Mouse (Mus musculus): Measurements from ENCODE around the gene Atad1. TPM values are rescaled to one million over a fixed set of nuclear protein-coding genes. Genes with fewer than 3 reads are reported as not detected.
"Not testable (repeated sequence)": the region's sequence is repeated elsewhere in the genome, so short reads cannot be mapped to it uniquely, and the experiment has no call there.

Atad1 gene
- polyA plus RNA-seq, 1 experiment = 58.3 TPM

DNA sequence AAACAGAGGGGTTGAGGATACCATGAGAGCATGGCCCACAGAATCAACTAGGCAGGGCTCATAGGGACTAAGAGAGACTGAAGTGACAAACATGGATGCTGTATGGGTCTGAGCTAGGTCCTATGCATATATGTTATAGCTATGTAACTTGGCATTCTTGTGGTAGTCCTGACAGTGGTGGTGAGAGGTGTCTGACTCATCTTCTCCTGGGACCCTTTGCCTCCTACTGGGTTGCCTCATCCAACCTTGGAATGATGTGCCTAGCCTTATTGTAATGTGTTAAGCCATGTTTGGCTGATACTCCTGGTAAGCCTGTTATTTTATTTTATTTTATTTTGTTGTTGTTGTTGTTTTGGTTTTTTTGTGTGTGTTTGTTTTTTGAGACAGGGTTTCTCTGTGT lies 23.9 kb downstream of the Atad1 start:
- no peak overlapping the region for H3K27ac ChIP-seq (replicated peaks; ENCODE audit: low read depth, low read length)
- H3K4me3 ChIP-seq (ENCODE audit: insufficient read depth, low read depth, low read length) = no peak overlapping the region
- H3K4me1 ChIP-seq (ENCODE audit: control insufficient read depth, insufficient read depth, insufficient read length, low read length) = no peaks in the 10 kb centered on the region; the same call in 1 of the 2 replicates

DNA sequence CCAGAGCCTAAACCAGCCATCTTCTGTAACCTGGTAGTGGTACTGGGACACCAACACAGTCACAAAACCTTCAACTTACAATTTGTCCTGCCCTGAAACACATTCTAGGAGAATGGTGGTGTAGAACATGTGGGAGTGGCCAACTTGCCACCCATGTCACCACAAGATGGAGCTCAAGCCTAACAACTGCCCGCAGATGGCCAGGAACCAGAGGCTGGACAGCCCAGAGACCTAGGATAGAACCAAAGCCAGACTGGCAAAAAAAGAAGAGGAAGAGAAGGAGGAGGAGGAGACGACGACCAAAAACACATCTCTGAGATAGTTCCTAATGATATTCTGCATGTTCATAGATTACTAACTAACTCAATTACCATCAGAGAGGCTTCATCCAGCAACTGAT lies 24.4 kb downstream of the Atad1 start:
- H3K4me3 ChIP-seq (ENCODE audit: insufficient read depth, low read depth, low read length) = no peak overlapping the region
- no peaks in the 10 kb centered on the region; the same call in 1 of the 2 replicates for H3K4me1 ChIP-seq (ENCODE audit: control insufficient read depth, insufficient read depth, insufficient read length, low read length)
- H3K27ac ChIP-seq (replicated peaks; ENCODE audit: low read depth, low read length) = no peak overlapping the region

DNA sequence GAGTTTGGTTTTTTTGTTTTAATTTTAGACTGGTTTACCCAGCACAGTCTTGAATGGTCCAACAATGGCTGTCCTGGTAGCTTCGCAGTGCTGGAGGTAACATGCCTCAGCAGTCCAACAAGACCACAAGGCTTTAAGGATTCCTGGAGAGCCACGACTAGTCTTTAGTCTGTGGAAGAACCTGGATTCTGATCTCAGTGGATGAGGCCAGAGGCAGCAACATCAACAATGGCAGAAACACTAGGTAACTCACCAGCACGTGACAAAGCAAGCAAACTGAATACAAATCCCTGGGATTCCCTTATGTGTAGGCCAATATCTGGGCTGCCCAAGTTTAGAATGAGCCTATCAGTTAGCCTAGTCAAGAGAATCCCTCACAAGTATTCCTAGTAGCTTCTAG lies 26.1 kb downstream of the Atad1 start:
- Histone ChIP-seq H3K4me1 (ENCODE audit: control insufficient read depth, insufficient read depth, insufficient read length, low read length) (no peaks in the 10 kb centered on the region; the same call in 1 of the 2 replicates), H3K27ac (replicated peaks; ENCODE audit: low read depth, low read length) (no peak overlapping the region), H3K4me3 (ENCODE audit: insufficient read depth, low read depth, low read length) (no peak overlapping the region)

DNA sequence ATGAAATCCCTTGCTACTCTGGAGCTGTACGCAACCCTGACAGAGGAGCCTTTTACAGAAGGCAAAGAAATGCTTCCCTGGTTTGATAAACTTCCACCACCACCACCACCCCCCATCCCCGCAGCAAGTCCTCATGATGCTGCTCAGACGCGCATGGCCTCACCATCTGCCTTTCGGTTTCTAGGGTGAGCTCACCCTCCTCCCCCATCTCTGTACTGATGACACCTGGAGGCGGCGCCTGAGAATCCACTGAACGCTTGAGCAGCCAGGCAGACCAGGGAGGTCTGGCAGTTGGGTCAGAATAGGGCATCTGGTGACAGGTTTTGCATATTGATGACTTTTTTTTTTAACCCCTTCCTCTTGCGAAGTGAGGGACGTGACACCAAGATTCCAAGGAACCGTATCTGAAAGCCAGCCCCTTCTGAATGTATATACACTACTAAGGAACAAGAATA lies 27.0 kb downstream of the Atad1 start:
- Histone ChIP-seq H3K27ac (replicated peaks; ENCODE audit: low read depth, low read length) (peak overlapping the region; percentile 51), H3K4me3 (ENCODE audit: insufficient read depth, low read depth, low read length) (peak overlapping the region; percentile 87), H3K4me1 (ENCODE audit: control insufficient read depth, insufficient read depth, insufficient read length, low read length) (no peaks in the 10 kb centered on the region; the same call in 1 of the 2 replicates)

DNA sequence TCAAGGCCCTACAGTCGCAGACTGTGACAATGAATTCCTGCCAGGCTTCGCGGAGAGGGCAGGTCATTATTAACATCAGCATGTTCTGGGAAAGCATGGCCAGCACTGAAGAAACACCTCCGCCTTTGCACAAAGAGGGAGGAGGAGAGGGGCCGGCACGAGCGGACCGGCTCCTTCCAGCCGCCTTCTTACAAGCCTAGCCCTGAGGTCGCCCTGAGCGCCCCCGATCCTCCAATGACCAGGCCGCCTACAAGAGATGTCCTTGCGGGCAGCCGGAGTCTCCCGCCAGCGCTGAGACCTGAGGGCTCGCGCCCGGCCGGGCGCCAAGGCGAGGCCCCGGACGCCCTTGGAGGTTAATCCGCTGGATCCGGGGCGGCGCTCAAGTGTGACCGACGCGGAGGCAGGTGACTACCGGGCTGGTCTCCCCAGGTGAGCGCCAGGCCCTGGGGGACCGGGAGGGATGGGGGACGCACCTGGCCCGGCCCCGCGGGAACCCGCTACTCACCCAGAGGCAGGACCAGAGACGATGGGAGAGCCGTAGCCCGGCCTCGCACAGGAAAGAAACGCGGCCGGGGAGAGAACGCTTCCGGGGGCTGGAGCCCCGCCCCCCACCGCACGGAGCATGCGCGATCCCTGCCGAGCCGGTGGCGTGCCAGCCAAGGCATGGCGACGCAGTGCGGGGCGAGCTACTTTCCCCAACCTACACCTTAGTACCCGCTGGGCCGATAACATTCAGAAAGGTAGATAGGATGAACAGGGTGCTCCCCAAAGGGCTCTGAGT lies 27.6 kb downstream of the Atad1 start:
- peak overlapping the region; percentile 87 for H3K4me3 ChIP-seq (ENCODE audit: insufficient read depth, low read depth, low read length)
- peak overlapping the region; percentile 79 for H3K27ac ChIP-seq (replicated peaks; ENCODE audit: low read depth, low read length)
- no peaks in the 10 kb centered on the region; the same call in 1 of the 2 replicates for H3K4me1 ChIP-seq (ENCODE audit: control insufficient read depth, insufficient read depth, insufficient read length, low read length)

DNA sequence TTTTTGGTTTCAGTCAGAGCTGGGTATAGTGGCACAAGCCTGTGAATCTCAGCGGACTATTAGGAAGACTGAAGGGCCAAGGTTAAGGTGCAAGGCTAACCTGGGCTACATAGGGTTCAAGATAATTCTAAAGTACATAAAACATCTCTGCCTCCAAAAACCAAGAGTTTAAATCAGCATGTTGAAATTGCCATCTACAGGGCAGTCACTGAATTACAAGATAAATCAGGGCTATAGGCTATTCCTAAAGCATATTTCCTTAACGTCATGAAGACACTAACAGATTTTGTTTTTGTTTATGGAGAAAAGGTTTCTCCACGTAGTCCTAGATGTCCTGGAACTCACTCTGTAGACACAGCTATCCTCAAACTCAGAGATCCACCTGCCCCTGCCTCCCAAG lies 29.3 kb downstream of the Atad1 start:
- Histone ChIP-seq H3K4me1 (ENCODE audit: control insufficient read depth, insufficient read depth, insufficient read length, low read length) (no peaks in the 10 kb centered on the region; the same call in 1 of the 2 replicates), H3K4me3 (ENCODE audit: insufficient read depth, low read depth, low read length) (no peak overlapping the region), H3K27ac (replicated peaks; ENCODE audit: low read depth, low read length) (no peak overlapping the region)

DNA sequence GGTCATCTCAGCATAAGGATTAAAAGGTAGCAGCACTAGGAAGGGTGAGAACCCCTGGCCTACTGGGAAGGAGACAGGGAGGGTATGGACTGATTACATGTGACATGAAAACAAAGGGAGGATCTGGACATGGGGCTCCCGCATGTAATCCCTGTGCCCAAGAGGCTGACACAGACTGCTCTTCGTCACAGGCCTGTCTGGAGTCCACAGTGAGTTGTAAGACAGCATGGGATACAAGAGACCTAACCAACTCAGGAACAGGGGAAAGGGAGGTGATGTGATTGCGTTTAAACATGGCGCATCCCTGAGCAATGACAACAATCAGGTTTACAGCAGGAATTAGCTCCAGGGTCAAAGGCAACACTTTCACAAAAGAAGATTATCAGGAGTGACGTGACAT lies 30.6 kb downstream of the Atad1 start:
- Histone ChIP-seq H3K4me1 (ENCODE audit: control insufficient read depth, insufficient read depth, insufficient read length, low read length) (no peaks in the 10 kb centered on the region; the same call in 1 of the 2 replicates), H3K4me3 (ENCODE audit: insufficient read depth, low read depth, low read length) (no peak overlapping the region), H3K27ac (replicated peaks; ENCODE audit: low read depth, low read length) (no peak overlapping the region)

DNA sequence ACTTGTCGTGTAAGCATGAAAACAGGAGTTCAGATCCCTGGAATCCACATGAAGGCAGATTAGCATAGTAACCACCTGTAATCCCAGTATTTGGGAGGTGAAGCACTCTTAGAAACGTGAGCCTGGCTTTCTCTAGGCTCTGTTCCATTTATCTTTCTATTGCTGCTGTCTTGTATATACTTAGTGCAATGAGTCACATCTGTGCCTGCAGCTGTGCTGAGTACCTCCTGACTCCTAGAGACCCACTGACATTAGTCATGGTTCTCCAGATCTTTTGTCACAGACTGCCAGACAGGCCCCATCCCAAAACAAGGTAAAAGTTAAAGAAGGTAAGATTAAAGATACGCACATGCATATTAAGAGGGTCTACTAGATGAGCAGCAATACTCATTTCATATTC lies 37.4 kb downstream of the Atad1 start:
- Histone ChIP-seq H3K4me1 (ENCODE audit: control insufficient read depth, insufficient read depth, insufficient read length, low read length) (no peaks in the 10 kb centered on the region), H3K4me3 (ENCODE audit: insufficient read depth, low read depth, low read length) (no peak overlapping the region), H3K27ac (replicated peaks; ENCODE audit: low read depth, low read length) (no peak overlapping the region)

DNA sequence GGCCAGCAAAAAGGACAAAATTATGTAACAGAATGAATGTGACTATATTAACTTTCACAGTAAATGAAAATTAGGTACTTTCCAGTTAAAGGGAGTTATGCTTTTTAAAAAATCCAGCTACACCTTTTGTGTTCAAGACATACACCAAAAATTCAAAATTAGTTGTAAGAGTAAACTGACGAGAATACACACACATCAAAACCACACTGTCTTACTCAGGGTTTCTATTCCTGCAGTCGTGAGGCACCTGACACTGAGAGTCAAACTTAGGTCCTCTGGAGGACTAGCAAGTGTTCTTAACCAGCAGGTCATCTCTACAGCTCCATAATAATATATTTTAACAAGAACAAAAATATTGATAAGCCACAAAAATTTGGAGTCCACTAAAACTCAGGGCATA lies 42.9 kb downstream of the Atad1 start:
- H3K4me3 ChIP-seq (ENCODE audit: insufficient read depth, low read depth, low read length) = no peak overlapping the region
- H3K4me1 ChIP-seq (ENCODE audit: control insufficient read depth, insufficient read depth, insufficient read length, low read length) = no peaks in the 10 kb centered on the region
- H3K27ac ChIP-seq (replicated peaks; ENCODE audit: low read depth, low read length) = no peak overlapping the region

DNA sequence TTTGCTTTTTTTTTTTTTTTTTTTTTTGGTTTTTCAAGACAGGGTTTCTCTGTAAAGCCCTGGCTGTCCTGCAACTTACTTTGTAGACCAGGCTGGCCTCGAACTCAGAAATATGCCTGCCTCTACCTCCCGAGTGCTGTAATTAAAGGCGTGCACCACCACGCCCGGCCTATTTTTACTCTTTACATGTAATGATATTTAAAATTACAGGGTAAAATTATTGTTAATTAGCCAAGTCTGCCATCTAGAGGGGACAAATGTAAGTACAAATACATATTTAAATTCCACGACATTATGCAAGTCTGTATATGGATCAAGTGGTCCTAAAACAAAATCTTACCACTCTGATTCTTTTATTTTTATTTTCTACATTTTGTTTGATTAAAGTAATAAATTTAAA lies 49.9 kb downstream of the Atad1 start:
- Histone ChIP-seq H3K27ac (replicated peaks; ENCODE audit: low read depth, low read length) (no peak overlapping the region), H3K4me3 (ENCODE audit: insufficient read depth, low read depth, low read length) (no peak overlapping the region), H3K4me1 (ENCODE audit: control insufficient read depth, insufficient read depth, insufficient read length, low read length) (no peaks in the 10 kb centered on the region)

DNA sequence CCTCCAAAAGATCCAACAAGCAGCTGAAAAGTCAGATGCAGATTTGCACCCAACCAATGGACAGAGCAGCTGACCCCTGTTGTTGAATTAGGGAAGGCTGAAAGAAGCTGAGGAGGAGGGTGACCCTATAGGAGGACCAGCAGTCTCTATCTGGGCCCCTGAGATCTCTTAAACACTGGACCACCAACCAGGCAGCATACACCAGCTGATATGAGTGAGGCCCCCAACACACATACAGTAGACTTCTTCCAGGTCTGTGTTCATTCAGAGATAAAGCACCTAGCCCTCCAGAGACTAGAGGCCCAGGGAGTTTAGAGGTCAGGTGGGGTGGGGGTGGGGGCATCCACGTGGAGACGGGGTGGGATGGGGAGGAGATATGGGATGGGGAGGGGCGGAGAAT lies 51.4 kb downstream of the Atad1 start:
- H3K4me3 ChIP-seq (ENCODE audit: insufficient read depth, low read depth, low read length); H3K4me1 ChIP-seq (ENCODE audit: control insufficient read depth, insufficient read depth, insufficient read length, low read length); H3K27ac ChIP-seq (replicated peaks; ENCODE audit: low read depth, low read length): not testable (repeated sequence)

DNA sequence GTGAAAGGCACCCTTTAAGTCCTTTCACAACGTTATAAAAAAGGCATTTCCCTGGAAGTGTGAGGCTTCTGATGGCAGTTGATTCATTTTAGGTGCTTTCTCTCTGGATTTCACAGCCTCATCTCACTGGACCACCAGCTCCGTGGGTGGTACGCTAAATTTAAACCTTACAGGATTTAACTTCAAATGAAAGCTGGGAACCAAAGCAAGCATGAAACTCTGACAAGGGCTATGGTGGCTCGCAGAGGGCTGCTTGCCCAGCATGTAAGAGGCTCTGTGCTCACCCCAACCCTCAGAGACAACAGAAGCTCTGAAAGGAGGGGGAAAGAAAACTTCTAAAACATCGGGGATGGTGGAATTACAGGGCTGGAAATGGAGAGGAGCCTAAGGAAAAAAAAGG lies 51.9 kb downstream of the Atad1 start:
- Histone ChIP-seq H3K4me3 (ENCODE audit: insufficient read depth, low read depth, low read length) (no peak overlapping the region), H3K27ac (replicated peaks; ENCODE audit: low read depth, low read length) (no peak overlapping the region), H3K4me1 (ENCODE audit: control insufficient read depth, insufficient read depth, insufficient read length, low read length) (no peaks in the 10 kb centered on the region)

DNA sequence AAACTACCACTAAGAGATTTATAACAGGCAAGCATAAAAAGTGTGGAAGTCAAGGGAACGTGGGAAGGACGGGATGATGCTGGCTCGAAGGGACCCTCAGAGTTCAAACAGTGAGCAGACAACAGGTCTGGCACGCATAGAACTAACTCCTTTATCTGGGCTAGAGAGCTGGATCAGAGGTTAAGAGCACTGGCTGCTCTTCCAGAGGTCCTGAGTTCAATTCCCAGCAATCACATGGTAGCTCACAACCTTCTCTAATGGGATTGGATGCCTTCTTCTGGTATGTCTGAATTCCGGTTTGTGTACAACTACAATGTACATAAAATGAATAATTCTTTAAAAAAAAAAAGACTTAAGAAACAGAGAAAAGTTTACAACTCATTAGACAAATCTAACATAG lies 56.5 kb downstream of the Atad1 start:
- Histone ChIP-seq H3K27ac (replicated peaks; ENCODE audit: low read depth, low read length) (no peak overlapping the region), H3K4me1 (ENCODE audit: control insufficient read depth, insufficient read depth, insufficient read length, low read length) (no peaks in the 10 kb centered on the region), H3K4me3 (ENCODE audit: insufficient read depth, low read depth, low read length) (no peak overlapping the region)

DNA sequence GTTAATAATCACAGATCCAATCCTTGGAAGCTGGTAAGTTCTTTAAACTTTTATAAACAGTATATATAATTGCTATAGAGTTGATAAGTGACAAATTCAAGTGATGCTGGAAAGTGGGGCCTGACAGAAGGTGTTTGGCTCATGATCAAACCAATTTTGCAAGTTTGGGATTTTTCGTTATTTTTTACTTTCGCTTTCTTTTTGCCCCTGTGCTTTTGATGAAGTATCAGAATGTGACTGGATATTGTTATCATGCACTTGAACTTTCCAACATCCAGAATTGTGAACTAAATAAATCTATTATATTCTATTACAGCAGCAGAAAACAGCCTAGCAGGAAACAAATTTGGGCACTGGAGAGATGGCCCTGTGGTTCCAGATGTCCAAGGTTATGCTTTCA lies 58.7 kb downstream of the Atad1 start:
- H3K4me3 ChIP-seq (ENCODE audit: insufficient read depth, low read depth, low read length) = peak overlapping the region; percentile 35; the same call in 1 of the 2 replicates
- H3K27ac ChIP-seq (replicated peaks; ENCODE audit: low read depth, low read length) = no peak overlapping the region
- no peaks in the 10 kb centered on the region for H3K4me1 ChIP-seq (ENCODE audit: control insufficient read depth, insufficient read depth, insufficient read length, low read length)

DNA sequence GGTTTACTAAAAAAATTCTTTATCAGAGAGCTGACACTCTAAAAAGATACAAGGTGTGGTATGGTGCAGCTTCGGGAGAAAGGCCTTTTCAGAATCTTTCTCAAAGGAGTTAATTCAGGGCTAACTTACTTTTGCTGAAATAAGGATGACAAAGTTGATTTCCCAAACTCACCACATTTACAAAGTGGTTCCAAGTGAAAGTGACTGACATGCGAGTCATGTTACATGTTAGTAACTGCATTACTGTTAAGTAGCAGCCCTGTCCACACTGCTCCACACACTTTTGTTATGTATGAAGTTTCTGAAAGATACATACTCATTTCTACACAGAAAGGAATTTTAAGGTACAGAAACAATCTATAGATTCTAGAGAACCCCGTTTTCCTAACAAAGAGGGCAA lies 63.8 kb downstream of the Atad1 start:
- Histone ChIP-seq H3K4me3 (ENCODE audit: insufficient read depth, low read depth, low read length) (no peak overlapping the region), H3K27ac (replicated peaks; ENCODE audit: low read depth, low read length) (no peak overlapping the region)

DNA sequence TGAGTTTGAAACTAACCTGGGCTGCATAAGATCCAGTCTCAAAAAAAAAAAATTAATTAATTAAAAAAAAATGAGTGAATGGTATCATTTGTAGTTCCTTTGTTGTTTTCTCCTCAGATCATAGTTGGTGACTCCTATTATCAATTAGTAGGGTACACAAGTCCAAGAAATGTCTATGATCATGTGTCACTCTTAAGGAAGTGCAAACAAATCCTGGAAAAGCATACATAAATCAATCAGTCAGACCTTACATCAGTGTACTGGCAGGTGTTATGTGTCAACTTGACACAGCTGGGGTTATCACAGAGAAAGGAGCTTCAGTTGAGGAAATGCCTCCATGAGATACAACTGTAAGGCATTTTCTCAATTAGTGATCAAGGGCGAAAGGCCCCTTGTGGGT lies 71.8 kb downstream of the Atad1 start:
- not testable (repeated sequence) for H3K4me3 ChIP-seq (ENCODE audit: insufficient read depth, low read depth, low read length); H3K4me1 ChIP-seq (ENCODE audit: control insufficient read depth, insufficient read depth, insufficient read length, low read length); H3K27ac ChIP-seq (replicated peaks; ENCODE audit: low read depth, low read length)

More for the DNA sequence above, 63.8 kb downstream of the Atad1 start:
- H3K4me1 ChIP-seq (ENCODE audit: control insufficient read depth, insufficient read depth, insufficient read length, low read length) = no peaks in the 10 kb centered on the region
